Mouse (Mus musculus) cerebellum, adult 2 months (tissue): Measurements from ENCODE around the gene Syne3.

ENCODE experiments used
- CTCF ChIP-seq: fragments of 200-500 bp; IDR thresholded peaks from 2 replicates; pipeline ENCODE4 v1.5.1; 2011; ENCODE audit warnings: low read depth, mild to moderate bottlenecking, control low read depth, low read length, moderate library complexity, borderline replicate concordance; ENCODE audit not compliant: insufficient read depth
- POLR2A ChIP-seq: fragments of 200-500 bp; IDR thresholded peaks from 2 replicates; pipeline ENCODE4 v1.6.1; 2011; ENCODE audit warnings: low read length, control low read depth, borderline replicate concordance; ENCODE audit not compliant: insufficient read depth

GRCm38 (mm10) chr12:105009370-105010212, at the start of gene Syne3:
- TF ChIP-seq CTCF (no peak), POLR2A (no peak)
